Mouse (Mus musculus): ENCODE data around the gene Nedd9.

DNA sequence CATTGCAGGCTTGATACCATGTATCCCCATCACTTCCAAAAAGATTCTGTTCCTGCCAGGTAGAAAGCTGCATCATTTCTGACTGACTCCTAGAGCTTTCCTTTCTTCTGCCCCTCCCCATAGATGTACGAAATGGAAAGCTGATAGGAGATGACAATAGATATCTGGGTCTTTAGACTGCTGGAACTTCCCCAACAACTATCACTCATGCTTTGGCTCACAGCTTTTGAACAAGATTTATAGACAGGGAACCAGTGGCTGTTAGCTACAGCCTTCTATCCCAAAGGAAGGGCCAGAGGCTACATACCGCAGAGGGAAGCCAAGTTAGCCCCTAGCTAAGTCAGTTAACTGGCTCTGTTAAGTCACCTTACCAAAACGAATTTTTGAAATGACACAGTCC is 129.6 kb downstream of the Nedd9 start:
- TF ChIP-seq EP300 (IDR thresholded peaks at IDR 0.05; ENCODE audit: insufficient read depth, low read depth, low read length) (no peak), POLR2A (IDR thresholded peaks at IDR 0.05; ENCODE audit: insufficient read depth, low read length) (no peak), CTCF (IDR thresholded peaks at IDR 0.05; ENCODE audit: low read depth, low read length) (no peak)

Measured in ES-Bruce4 (cell line).